Mouse (Mus musculus) gastrocnemius, adult 8-10 months (tissue): ENCODE data around the gene Efcab11. TPM values are rescaled to one million over a fixed set of nuclear protein-coding genes. Genes with fewer than 3 reads are reported as not detected.
"Not testable (repeated sequence)": the region's sequence is repeated elsewhere in the genome, so short reads cannot be mapped to it uniquely, and the experiment has no call there.

Experiments
- DNase-seq, 2 experiments: peaks; one replicate each; pipeline ENCODE4 v3.0.0; 2022; ENCODE audit warnings: low spot score in 2 of 2
- total RNA-seq, 4 experiments: library from RNA; stranded (reverse); gene quantifications; 2 replicates each; pipeline ENCODE4 v1.2.4; 2022

Gene Efcab11
- total RNA-seq, 4 experiments from 2014 or later, result not detected

DNA sequence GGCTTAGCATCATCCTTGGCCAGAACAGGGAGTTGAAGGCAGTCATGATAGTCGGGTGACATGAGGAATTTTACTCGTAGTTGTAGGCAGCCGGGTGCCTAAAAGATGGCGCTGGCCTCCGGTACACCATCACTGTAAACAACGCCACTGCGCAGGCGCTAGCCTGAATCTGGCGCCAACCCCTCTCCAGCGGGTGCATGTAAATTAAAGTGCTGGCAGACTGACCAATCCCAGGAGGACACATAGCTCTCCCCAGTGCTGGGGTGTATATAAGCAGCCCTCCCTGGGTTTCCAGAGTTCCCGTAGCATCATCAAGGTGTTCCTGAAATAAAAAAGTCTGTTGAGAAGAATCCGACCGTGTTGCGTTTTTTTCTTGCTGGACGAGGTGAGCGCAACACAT is 66.2 kb downstream of the Efcab11 start:
- not testable (repeated sequence) for DNase-seq

DNA sequence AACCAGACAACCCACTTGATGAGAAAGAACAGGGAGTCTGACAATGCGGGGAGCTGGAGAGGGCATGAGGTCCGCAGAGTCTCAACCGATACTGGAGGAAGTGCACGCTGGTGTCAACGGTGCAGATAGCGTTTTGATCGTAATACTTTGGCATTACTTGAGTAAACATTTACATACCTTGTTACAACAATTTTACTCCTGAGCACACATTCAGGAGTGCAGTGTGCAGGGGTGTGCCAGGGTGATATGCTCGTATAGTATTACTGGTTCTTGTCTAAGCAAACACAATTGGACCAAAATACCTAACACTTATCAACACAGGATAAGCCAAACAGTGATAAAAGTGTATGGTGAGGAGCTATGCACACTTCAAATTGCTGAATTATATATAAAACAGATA is 69.0 kb downstream of the Efcab11 start:
- no peak for DNase-seq

DNA sequence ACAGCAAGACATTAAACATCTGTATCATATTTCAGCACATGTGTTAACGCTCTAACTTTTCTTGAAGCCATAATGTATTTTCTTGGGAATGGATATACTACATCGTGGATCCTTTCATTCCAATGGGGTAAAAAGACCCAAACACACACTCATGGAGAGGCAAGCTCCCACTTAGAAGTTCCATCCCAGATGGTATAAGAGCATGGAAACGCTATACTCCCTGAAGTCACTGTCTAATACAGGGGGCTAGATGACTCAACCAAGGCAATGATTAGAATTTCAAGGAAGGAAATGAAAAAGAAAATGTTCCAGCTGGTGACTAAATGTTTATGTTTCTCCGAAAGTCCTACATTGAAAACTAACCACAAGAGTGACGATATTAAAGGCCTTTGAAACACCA is 76.3 kb downstream of the Efcab11 start:
- DNase-seq, result no peak

DNA sequence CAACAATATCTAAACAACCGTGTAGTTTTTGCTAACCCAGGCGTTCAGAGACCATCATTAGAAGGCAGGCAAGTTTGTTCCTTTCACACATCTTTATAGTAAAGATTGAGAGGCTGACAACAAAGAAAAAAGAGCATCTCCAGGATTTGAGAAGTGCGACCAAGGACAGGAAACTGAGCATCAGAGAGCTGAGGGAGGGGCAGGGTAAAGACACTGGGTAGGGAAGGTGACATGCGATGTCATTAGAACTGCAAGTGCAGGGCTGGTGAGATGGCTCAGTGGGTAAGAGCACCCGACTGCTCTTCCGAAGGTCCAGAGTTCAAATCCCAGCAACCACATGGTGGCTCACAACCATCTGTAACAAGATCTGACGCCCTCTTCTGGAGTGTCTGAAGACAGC is 77.5 kb downstream of the Efcab11 start:
- not testable (repeated sequence) for DNase-seq

DNA sequence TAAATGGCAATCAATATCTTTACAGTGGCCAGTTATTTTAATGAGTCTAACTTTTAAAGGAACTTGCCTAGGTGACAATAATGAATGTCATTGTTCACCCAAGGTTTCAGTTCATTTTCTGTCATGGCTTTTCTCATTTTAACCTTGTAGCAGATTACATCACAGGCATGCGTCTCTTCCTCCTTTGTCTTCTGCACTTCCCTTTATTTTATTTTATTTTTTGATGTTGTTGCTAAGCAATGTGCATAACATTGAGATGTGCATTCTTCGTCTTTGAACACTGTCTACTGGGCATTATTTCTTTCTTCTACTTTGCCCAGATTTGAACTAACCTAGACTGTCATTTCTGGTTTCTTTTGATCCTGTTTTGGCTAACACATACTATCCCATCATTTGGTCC is 88.3 kb downstream of the Efcab11 start:
- DNase-seq, result no peak

DNA sequence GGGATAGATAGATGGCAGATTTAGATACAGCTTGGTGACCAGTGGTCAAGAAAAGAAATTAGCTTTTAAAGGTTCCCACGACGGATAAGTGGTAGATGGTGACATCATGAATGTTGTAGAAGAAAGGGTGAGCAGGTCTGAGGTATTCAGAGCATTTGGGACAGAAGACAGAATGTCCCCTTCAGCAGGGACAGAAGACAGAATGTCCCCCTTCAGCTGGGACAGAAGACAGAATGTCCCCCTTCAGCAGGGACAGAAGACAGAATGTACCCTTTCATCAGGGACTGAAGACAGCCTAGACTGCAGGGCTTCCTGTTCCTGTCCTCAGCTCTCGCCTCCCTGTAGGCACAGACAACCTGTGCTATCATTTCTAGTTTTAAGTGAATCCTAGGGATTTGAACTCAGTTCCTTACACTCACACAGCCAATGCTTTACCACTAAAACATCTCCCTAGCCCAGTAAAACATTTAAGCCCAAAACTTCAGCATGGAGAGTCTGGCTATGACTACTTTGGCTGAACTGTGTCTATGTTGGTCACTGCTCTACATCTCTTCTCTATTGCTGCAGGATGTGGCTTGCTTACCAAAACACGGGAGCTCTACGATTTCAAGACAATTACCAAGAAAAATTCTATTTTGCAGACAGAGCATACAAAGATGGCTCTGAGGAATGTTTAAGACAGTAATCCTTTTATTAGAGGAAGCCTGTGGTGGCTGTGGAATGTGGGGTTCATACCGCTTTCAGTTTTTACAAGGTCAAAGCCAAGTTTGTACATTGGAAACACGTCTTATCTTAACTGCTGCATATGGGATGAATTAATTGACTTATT is 89.2 kb downstream of the Efcab11 start:
- no peak for DNase-seq

DNA sequence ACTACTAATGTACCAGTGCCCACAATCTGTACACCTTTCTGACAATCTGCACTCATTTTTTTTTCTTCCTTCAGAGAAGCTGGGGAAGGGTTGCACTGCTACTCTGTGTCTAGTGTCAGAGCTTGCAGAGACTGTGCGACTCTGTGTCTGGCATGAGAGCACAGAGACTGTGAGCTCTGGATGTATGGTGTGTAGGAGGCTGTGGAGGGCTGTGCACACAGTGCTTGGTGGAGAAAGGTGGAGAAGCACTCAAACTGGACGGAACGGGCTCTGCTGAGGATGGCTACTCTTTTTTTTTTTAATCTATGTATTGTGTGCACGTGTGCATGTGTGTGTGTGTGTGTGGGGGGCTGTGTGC is 90.1 kb downstream of the Efcab11 start:
- DNase-seq, result no peak

DNA sequence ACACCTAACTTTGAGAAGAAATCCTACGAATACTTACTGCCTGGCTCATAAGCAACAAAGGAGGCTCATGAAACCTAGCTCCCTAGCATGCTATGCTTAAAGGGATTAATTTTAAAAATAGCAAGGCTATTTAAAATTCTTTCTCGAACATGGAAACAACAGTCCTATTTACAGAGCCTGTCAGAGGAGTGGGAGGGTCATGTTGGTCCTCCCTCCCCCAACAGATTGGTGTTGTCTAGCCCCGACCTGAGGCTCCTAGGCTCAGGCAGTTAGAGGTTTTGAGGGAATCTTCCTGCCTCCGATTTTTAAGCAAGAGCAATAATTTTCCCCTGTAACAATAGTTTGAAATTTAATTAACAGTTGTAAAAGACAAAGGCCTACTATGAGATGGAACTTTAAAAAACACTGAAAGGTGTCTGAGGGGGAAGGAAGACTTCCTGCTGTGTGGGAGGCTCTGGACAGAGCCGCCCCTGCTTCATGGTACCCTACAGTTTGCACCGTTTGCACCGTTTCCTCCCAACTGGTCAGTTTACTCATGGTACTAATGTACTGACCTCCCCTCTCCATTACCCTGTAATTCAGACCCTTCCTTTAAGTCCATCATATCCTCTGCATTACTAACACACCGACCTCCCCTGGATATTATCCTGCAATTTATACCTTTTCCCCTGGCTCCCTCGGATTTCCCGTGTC is 90.6 kb downstream of the Efcab11 start:
- DNase-seq, result no peak

DNA sequence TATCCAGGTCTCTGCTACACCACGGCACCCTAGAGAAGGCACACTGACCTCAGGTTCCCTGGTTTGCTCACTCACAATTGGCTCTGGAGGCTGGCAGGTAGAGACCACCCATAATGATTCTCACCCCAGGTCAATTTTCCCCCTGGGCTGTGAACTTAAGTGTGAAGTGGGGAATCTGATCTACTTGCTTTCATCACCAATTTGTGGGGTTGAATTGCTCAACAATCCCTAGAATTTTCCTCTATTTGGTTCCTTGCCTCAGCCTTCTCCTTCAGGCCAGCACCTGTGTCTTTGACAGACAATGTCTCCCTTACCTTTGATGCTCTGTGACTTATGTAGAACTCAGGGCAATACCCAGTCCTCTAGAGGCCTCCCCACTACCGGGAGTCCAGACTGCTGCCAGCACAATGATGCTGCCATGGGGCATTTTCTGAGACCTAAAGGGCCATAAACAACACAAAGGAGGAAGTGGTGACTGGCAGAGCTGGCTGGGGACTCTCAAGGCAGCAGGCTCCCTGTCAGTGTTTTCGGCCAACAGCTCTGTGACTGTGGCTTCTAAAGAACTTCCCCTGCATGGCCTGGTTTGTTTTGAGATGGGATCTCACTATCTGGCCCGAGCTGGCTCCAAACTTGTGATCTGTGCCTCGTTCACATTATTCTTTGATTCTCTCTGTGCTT is 94.8 kb downstream of the Efcab11 start:
- no peak for DNase-seq

DNA sequence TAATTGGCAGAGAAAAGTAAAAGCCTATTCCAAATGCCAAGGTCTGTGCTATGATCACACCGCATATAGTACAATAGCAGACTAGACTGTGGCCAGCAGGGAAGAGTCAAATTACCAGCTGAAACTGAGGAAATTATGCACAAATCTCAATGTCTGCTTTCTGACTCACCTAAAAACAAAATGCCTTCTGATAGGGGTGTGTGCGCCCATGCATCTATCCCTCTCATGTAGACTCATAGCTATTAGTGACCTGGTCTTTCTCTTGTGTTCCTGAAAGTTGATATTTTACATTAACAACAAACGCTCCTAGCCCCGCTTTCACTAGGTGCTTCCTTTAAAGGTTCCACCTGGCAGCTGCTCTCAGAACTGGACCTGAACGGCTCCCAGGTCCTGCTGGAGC is 102.5 kb downstream of the Efcab11 start:
- DNase-seq, result no peak

DNA sequence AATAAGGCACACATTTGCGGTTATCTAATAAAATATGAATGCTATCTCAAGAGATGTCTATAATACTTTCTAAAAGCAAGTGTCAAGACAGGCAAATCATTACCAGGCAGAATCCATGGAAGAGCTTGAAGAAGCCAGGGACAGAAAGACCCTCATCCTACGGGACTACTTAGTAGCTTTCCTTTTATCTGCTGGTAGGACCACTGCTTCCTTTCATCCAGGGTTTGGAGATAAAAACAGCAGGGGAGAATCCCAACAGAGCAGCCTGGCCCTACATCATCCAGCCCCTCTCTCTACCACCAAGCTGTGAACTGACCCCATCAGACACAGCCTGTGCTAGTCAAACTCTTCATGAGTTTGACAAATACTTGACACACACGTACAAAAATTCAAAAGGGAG is 103.8 kb downstream of the Efcab11 start:
- DNase-seq, result no peak

DNA sequence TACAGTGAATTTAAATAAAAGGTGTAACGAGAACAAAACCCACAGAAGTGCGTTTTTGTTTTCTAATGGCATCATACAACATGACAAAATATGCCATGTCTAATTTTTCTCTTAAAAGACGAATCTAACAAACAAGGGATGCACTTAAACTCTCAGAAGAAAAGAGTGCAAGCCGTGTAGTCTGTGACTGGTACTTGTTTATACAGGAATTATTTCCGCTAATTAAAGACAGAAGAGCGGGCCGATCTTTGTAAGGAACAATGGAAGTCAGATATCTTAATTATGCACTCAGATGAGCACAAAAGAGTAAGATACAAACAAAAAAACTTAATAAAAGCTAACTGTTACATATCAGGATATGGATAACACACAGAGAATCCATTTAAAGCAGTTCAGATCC is 104.3 kb downstream of the Efcab11 start:
- DNase-seq, result no peak

DNA sequence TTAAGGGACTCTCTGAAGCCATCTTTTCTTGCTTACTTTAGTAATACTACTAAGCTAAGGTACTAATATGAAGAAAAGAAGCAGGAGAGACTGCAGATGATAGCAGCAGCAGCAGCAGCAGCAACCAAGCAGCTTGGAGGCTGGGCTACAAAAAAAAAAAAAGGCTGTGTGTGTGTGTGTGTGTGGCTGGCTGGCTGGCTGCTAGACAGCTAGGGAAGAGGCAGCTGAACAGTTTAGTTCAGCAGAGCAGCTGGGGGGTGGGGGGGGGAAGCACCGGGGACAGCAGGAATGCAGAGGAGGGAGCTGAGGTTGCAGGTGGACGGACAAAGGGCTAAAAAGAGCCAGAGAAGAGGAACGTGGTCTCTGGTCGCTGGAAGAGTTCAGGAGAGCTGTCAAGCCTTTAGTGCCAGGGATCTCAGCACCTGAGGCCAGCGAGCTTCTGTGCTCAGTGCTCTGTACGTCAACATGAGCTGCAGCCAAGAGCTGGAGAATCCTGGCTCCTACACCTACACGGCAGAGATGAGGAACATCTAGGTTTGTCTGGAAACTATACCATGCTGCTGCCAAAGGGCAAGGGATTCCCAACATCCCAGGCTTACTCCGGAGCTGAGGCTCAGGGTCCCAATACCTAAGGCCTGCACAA is 107.6 kb downstream of the Efcab11 start:
- no peak for DNase-seq

DNA sequence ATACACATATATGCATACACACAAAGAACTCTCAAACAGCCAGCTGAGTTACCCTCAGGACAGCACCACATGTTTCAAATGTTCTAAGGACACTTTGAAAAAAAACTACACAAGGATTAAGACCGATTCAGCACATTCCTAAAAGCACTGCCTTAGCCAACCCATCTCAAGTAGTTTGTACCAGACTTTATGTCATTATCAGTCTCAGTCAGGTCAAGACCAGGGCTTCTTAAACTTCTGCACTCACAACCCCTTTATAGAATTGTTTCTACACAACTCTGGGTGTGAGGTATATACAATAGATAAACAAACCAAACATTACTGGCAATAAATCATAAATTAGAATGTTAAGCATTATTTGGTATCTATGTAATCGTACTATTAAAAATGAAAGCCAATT is 109.4 kb downstream of the Efcab11 start:
- DNase-seq, result no peak

DNA sequence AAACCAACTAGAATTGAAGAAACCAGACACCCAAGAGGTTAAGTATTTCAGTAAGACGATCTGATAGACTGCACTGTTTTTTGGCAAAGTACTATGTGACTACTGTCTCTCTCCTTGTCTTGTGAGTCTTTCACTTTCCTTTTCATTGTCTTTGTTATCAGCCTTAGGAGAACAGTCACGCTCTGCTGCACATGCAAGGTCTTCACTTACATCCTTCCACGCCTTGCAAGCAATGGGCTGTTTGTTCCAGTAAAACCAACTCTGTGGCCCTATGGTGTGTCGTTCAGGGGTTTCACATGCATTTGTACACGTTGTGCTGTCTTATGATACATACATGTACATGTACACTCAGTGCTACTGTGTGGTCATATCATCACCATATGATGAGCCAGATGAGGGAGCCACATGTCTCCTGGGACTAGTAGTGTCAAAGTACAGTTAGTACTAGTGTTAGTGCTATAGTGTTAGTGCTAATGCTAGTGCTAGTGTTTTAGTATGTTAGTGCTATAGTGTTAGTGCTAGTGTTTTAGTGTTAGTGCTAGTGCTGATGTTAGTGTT is 110.5 kb downstream of the Efcab11 start:
- DNase-seq, result no peak

DNA sequence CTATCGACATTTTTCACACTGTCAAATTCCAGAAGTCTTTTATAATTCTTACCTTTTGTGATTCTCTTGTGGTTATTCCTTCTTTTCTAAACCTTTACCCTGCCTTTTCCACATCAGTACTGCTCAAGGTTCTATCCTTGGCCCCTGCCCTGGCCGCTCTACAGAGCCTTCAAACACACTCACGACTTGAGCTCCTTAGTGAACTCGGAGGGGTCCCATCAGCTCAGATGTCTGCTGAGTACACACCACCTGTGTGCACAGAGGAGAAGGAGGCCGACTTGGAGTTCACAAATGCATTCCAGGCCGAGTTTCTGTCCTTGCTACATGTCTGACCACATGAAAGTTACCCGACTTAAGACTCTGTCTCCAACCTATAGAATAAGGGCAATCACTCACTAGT is 113.2 kb downstream of the Efcab11 start:
- no peak for DNase-seq

DNA sequence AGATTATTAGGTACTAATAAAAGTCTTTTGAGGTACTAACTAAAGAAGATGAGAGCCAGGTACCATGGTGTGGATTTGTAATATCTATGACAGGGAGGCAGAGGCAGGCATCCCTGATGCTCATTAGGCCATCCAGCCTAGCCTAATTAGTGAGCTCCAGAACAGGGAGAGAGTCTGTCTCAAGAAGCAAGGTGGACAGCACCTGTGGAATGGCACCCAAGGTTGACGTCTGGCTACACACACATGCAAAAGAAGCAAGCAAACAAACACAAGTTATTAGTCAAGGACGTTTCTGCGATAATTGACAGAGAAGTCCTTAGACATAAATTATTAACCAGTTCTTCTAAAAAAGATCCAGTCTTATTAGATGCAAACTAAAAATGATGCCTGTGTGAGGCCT is 114.6 kb downstream of the Efcab11 start:
- no peak for DNase-seq

DNA sequence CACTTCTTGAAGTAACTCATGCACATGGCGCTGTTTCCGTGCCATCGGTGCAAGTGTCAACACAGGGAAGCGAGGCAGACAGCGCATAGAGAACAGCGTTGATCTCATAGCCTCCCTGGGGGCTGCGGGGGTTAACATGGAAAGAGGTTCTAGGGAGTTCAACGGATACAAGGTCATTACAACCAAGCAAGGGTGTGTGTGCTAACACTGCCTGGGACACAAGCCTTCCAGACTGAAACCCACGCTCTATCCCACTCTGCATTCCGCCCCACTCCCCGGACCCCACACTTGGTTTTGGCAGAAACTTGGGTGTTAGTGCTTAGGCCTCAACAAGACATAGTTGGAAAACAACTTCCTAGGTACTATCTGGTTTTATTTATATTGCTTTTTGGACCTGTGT is 116.5 kb downstream of the Efcab11 start:
- no peak for DNase-seq

DNA sequence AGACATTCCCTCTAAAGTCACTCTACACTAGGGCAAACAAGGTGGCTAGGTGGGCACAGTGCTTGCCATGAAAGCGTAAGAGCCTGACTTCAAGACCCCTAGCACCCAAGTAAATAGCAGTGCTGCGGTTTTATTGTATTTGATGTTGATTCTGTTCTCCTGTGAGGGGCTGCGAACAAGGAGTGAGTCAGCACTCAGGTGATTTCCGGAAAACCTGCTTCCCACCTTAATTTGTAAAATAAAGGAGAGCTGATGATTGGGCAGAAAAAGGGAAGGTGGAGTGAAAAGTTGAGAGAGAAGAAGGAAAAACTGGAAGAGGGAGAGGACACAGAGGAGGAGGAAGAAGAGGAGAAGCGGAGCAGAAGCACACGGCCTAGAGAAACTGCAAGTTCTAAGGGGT is 118.3 kb downstream of the Efcab11 start:
- DNase-seq, result no peak

DNA sequence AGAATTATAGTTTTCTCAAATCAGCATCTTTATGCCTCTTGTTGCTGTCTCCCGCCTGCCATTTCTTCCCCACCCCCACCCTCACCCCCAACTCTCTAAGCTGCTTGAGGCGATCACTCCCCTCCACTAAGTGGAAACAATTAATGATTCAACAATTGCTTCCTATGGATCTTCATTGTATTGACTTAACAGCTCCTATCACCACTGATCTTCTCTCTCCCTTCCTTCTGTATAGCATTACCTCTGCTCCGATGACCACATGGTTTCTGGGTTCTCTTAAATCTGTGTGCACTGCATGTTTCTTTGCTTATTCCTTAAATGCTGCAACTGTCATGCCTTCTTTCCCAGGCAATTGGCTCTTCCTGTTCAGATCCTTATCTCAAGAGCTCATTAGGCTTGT is 120.2 kb downstream of the Efcab11 start:
- DNase-seq, result no peak

DNA sequence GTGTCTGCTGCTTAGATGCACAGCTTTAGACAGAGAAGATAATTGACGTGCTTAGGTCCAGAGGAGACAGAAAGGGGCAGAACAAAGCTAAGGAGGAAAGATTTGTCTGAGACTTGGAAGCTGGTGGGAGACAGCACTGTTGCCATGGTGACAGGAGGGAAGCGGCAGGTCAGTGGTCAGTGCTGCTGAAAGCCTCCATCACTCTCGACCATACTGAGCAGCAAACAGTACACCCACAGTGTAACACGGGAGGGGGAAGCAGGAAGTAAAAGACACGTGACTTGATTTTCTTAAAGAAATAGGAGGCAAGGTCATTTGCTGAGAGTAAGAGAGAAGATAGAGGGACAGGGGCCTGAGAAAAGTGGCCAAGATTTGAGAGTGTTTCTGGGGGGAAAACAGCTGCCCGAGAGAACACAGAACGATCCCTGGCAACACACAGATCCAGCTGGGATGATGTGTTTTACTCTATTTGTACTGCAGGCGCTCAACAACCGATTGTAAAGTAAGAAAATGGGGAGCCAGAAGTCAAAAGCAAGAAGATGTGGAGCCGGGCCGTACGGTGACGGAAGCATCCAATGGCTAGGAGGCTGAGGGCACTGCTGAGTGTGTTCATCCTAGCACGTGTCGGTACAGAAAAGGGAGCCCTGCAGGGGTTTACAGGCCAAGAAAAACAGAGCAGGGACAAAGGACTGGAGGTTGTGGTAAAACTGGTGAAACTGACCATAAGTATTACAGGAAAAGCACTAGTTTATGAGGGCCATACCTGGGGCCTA is 126.3 kb downstream of the Efcab11 start:
- DNase-seq, result no peak
